Mouse (Mus musculus) megakaryocyte-erythroid progenitor cell, adult 5 weeks (primary cell): ENCODE results near the gene Gdpgp1. TPM values are rescaled to one million over a fixed set of nuclear protein-coding genes. Genes with fewer than 3 reads are reported as not detected.

ENCODE experiments used
- polyA plus RNA-seq: library from polyadenylated mRNA; stranded (reverse); fragments of >175 nt; gene quantifications from 2 replicates; pipeline ENCODE4 v1.2.3, GENCODE M21; 2012

The Gdpgp1 gene
- polyA plus RNA-seq = 0.88 and 1.4 TPM in 2 replicates

GRCm38 (mm10) chr7:80232489-80233029 lies at the start of gene Gdpgp1, which contains the start of gene Cib1:
TSS of gene Gdpgp1 (plus strand) at chr7:80232865.
TSS of gene Cib1 (minus strand) at chr7:80232813.

GRCm38 (mm10) chr7:80186531-80187296 lies 46.0 kb upstream of the Gdpgp1 start, which contains the start of gene Sema4b:
TSS of gene Sema4b (plus strand) at chr7:80186841.

GRCm38 (mm10) chr7:80246148-80246721 lies 13.6 kb downstream of the Gdpgp1 start, which contains the start of gene Ttll13:
TSS of gene Ttll13 (plus strand) at chr7:80246376.

GRCm38 (mm10) chr7:80260625-80261371 lies 28.1 kb downstream of the Gdpgp1 start, which contains the start of gene Ngrn:
TSS of gene Ngrn (plus strand) at chr7:80261215.

GRCm38 (mm10) chr7:80268897-80269750 lies 36.5 kb downstream of the Gdpgp1 start, which contains the start of gene Vps33b:
TSS of gene Vps33b (plus strand) at chr7:80269649.

Other genes starting within 250 kb of the Gdpgp1 start
- 62.6 and 85.4 TPM in 2 replicates for gene Zfp710, start 208.1 kb upstream of the Gdpgp1 start, polyA plus RNA-seq
- gene Idh2, start 117.5 kb upstream of the Gdpgp1 start, polyA plus RNA-seq = 376 and 386 TPM in 2 replicates
- gene Sema4b, start 46.0 kb upstream of the Gdpgp1 start, polyA plus RNA-seq = 9.2 and 9.3 TPM in 2 replicates
- 37.7 and 43.3 TPM in 2 replicates for gene Cib1, start 52 bp upstream of the Gdpgp1 start, polyA plus RNA-seq
- 0.16 and 0.39 TPM in 2 replicates for gene Ttll13, start 13.5 kb downstream of the Gdpgp1 start, polyA plus RNA-seq
- gene Ngrn, start 28.4 kb downstream of the Gdpgp1 start, polyA plus RNA-seq = 22.0 and 23.3 TPM in 2 replicates
- 3.7 and 5.2 TPM in 2 replicates for gene Vps33b, start 36.8 kb downstream of the Gdpgp1 start, polyA plus RNA-seq
- gene Prc1, start 61.6 kb downstream of the Gdpgp1 start, polyA plus RNA-seq = 6.2 and 10.5 TPM in 2 replicates
- gene Rccd1, start 91.6 kb downstream of the Gdpgp1 start, polyA plus RNA-seq = 7.4 and 8.9 TPM in 2 replicates
- gene Unc45a, start 108.1 kb downstream of the Gdpgp1 start, polyA plus RNA-seq = 36.0 and 51.5 TPM in 2 replicates
- 3.2 and 3.8 TPM in 2 replicates for gene Hddc3, start 110.2 kb downstream of the Gdpgp1 start, polyA plus RNA-seq
- gene Man2a2, start 138.5 kb downstream of the Gdpgp1 start, polyA plus RNA-seq = 72.1 and 85.9 TPM in 2 replicates
- 511 and 546 TPM in 2 replicates for gene Fes, start 155.1 kb downstream of the Gdpgp1 start, polyA plus RNA-seq
- 161 and 179 TPM in 2 replicates for gene Furin, start 172.6 kb downstream of the Gdpgp1 start, polyA plus RNA-seq